Mouse (Mus musculus): Measurements from ENCODE around the gene Plscr1. TPM values are rescaled to one million over a fixed set of nuclear protein-coding genes. Genes with fewer than 3 reads are reported as not detected.

The Plscr1 gene
- polyA plus RNA-seq, 1 experiment = 6.9 TPM

DNA sequence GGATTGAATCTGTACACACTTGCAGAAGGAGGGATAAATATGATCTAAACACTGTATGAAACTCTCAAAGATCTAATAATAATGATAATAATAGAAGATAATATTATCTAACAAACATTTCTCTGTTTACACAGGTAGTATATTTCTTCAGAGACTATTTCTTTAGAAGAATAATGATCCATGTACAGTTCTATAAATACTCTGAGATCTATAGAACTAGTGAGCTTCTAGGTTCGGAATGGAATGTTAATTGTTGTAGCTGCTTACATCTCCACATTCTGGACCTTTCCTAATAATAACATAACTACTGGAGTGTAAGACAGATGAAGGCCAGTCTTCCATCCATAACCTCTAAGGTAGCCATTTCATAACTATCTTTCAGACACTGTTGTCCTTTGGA, 59.5 kb downstream of the Plscr1 start, which contains the start of gene 1700057G04Rik:
TSS of gene 1700057G04Rik (plus strand) at position 301 of the 400 bp plus-strand sequence.
- TF ChIP-seq CTCF (IDR thresholded peaks at IDR 0.05; ENCODE audit: borderline replicate concordance, control insufficient read depth, extremely low read depth, insufficient read depth, low read length, poor library complexity) (no peak), POLR2A (IDR thresholded peaks at IDR 0.05; ENCODE audit: control insufficient read depth, extremely low read depth, insufficient read depth, low read length, poor library complexity) (no peak)
- Histone ChIP-seq H3K4me1 (replicated peaks; ENCODE audit: control insufficient read depth, insufficient read depth, low read length) (no peaks in the 10 kb centered on the region), H3K27ac (ENCODE audit: control insufficient read depth, insufficient read depth, low read length) (no peak within 1 kb of the TSS), H3K4me3 (ENCODE audit: control insufficient read depth, insufficient read depth, low read length) (no peak within 1 kb of the TSS), H3K27me3 (ENCODE audit: control insufficient read depth, insufficient read depth, low read length) (no peaks in the 10 kb centered on the region), H3K36me3 (ENCODE audit: control insufficient read depth, insufficient read depth, low read length) (no peaks in the 10 kb centered on the region)
- WGBS = 100% methylated on average over 1 of the region's 1 CpGs
- no peak for DNase-seq

DNA sequence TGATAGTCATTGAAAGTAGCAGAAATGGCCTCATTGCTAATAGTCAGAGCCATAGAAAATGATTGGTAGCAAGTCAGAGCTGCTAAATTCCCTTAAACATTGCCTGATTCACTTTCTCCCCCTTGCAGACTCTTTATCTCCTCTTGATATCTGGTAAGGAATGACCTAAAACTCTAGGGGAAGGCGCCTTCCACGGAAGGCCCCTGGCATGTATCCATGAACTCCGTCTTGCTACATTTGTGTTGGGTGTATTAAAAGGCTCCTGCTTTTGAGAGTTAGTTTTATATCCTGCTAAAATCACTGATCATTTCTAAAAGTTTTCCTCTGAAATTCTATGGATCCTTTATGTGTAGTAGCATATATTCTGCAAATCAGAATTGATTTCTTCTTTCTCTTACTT, 67.2 kb downstream of the Plscr1 start:
- no peaks in the 10 kb centered on the region for H3K36me3 ChIP-seq (ENCODE audit: control insufficient read depth, insufficient read depth, low read length)
- no peaks in the 10 kb centered on the region for H3K4me1 ChIP-seq (replicated peaks; ENCODE audit: control insufficient read depth, insufficient read depth, low read length)
- TF ChIP-seq CTCF (IDR thresholded peaks at IDR 0.05; ENCODE audit: borderline replicate concordance, control insufficient read depth, extremely low read depth, insufficient read depth, low read length, poor library complexity) (no peak), POLR2A (IDR thresholded peaks at IDR 0.05; ENCODE audit: control insufficient read depth, extremely low read depth, insufficient read depth, low read length, poor library complexity) (no peak)
- DNase-seq = no peak
- WGBS = 94% methylated on average over 3 of the region's 3 CpGs
- no peaks in the 10 kb centered on the region for H3K27me3 ChIP-seq (ENCODE audit: control insufficient read depth, insufficient read depth, low read length)
- no peak overlapping the region for H3K4me3 ChIP-seq (ENCODE audit: control insufficient read depth, insufficient read depth, low read length)
- no peak overlapping the region for H3K27ac ChIP-seq (ENCODE audit: control insufficient read depth, insufficient read depth, low read length)

Other genes with a start within 250 kb of the Plscr1 start
- 0.10 and 0.27 TPM in 2 replicates for gene Plscr5, start 56.8 kb upstream of the Plscr1 start, polyA plus RNA-seq (2012; rRNA removed)
- gene Plscr2, start 25.9 kb downstream of the Plscr1 start, polyA plus RNA-seq (2012; rRNA removed) = 1.9 and 3.3 TPM in 2 replicates
- not detected in 2 replicates for gene 1700057G04Rik, start 59.6 kb downstream of the Plscr1 start, polyA plus RNA-seq (2012; rRNA removed)
- gene Plscr4, start 207.6 kb downstream of the Plscr1 start, polyA plus RNA-seq (2012; rRNA removed) = 1.2 and 1.3 TPM in 2 replicates